Mouse (Mus musculus): ENCODE data around the gene Myo18b. TPM values are rescaled to one million over a fixed set of nuclear protein-coding genes. Genes with fewer than 3 reads are reported as not detected.
A peak's percentile ranks its signal among the peaks of the same experiment; 100 is the strongest.

The Myo18b gene
- polyA plus RNA-seq, 1 experiment from 2014 or later, result 9.4 TPM

DNA sequence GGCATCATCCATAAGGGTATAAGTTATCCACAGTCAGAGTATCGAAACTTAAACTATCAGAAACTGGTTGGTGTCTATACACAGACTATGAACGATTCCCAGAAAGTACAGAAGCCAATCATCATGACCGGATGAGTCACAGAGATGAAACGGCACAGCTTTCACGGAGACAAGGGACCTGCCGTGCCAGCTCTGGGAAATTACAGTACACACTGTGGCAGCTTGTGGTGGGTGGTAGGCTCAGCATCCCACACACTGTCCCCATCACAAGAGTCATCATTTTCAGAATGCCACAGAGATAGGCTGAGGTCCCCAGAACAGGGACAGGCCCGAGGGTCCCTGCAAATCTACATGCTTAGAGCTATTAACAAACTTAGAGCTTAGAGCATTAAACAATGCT is 114.4 kb downstream of the Myo18b start:
- Histone ChIP-seq H3K4me3 (ENCODE audit: low read depth, low read length) (no peak overlapping the region), H3K4me1 (ENCODE audit: control insufficient read depth, insufficient read depth, low read length) (no peaks in the 10 kb centered on the region; the same call in 1 of the 2 replicates), H3K36me3 (ENCODE audit: control insufficient read depth, insufficient read depth, low read length) (no peaks in the 10 kb centered on the region), H3K9ac (ENCODE audit: low read depth, low read length) (no peak overlapping the region), H3K9me3 (ENCODE audit: control insufficient read depth, low read length) (no peaks in the 10 kb centered on the region), H3K27me3 (replicated peaks; ENCODE audit: control insufficient read depth, insufficient read depth, low read length) (no peaks in the 10 kb centered on the region), H3K4me2 (ENCODE audit: low read depth, low read length) (no peak overlapping the region), H3K27ac (replicated peaks; ENCODE audit: low read depth, low read length) (no peak overlapping the region)
- ATAC-seq (ENCODE audit: low read depth), result no peak
- no peak for DNase-seq (ENCODE audit: low spot score)
- 84% methylated on average over 7 of the region's 7 CpGs for WGBS

DNA sequence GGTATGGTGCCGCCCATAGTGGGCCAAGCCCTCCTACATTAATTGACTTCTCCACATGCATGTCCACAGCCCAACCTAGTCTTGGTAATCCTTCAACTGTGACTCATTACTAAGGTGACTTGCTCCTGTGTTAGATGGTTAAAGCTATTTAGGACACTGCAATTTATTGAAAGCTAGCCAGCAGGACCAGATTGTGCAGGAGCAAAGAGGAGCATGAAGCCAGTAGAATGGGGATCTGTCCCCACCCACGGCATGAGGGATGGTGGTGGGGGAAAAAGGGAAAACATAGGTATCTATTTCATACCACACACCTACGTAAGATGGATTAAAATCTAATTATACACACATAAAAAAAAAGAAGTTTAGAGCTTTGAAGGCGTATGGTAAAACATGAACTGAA is 114.9 kb downstream of the Myo18b start:
- H3K9ac ChIP-seq (ENCODE audit: low read depth, low read length), result no peak overlapping the region
- no peak for ATAC-seq (ENCODE audit: low read depth)
- H3K36me3 ChIP-seq (ENCODE audit: control insufficient read depth, insufficient read depth, low read length), result no peaks in the 10 kb centered on the region
- H3K4me3 ChIP-seq (ENCODE audit: low read depth, low read length), result no peak overlapping the region
- no peaks in the 10 kb centered on the region for H3K27me3 ChIP-seq (replicated peaks; ENCODE audit: control insufficient read depth, insufficient read depth, low read length)
- DNase-seq (ENCODE audit: low spot score), result no peak
- H3K4me2 ChIP-seq (ENCODE audit: low read depth, low read length), result no peak overlapping the region
- H3K9me3 ChIP-seq (ENCODE audit: control insufficient read depth, low read length), result no peaks in the 10 kb centered on the region
- H3K4me1 ChIP-seq (ENCODE audit: control insufficient read depth, insufficient read depth, low read length), result no peaks in the 10 kb centered on the region; the same call in 1 of the 2 replicates
- no peak overlapping the region for H3K27ac ChIP-seq (replicated peaks; ENCODE audit: low read depth, low read length)
- 77% methylated on average over 4 of the region's 4 CpGs for WGBS

DNA sequence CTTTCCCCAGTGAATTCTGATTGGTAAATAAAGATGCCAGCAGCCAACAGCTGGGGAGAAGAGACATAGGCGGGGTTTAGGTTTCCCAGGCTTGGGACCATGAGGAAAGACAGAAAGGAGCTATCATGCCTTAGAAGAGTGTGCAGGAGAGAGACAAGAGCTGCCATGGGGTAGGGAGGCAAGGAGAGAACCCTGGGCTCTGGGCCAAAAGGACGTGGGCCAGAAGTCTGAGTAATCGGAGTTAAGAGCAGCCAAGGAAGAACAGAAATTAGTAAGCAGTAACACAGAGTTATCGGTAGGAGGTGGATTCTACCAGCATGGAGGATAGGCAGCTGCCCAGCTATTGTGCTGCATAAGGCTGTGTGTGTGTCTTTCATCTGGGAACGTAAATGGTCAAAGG is 115.8 kb downstream of the Myo18b start:
- Histone ChIP-seq H3K36me3 (ENCODE audit: control insufficient read depth, insufficient read depth, low read length) (no peaks in the 10 kb centered on the region), H3K4me3 (ENCODE audit: low read depth, low read length) (no peak overlapping the region), H3K9me3 (ENCODE audit: control insufficient read depth, low read length) (no peaks in the 10 kb centered on the region), H3K27ac (replicated peaks; ENCODE audit: low read depth, low read length) (no peak overlapping the region), H3K9ac (ENCODE audit: low read depth, low read length) (no peak overlapping the region), H3K4me2 (ENCODE audit: low read depth, low read length) (no peak overlapping the region), H3K27me3 (replicated peaks; ENCODE audit: control insufficient read depth, insufficient read depth, low read length) (no peaks in the 10 kb centered on the region), H3K4me1 (ENCODE audit: control insufficient read depth, insufficient read depth, low read length) (no peaks in the 10 kb centered on the region; the same call in 1 of the 2 replicates)
- WGBS, result 56% methylated on average over 5 of the region's 5 CpGs
- DNase-seq (ENCODE audit: low spot score) (peak; percentile 52), ATAC-seq (ENCODE audit: low read depth) (no peak)

DNA sequence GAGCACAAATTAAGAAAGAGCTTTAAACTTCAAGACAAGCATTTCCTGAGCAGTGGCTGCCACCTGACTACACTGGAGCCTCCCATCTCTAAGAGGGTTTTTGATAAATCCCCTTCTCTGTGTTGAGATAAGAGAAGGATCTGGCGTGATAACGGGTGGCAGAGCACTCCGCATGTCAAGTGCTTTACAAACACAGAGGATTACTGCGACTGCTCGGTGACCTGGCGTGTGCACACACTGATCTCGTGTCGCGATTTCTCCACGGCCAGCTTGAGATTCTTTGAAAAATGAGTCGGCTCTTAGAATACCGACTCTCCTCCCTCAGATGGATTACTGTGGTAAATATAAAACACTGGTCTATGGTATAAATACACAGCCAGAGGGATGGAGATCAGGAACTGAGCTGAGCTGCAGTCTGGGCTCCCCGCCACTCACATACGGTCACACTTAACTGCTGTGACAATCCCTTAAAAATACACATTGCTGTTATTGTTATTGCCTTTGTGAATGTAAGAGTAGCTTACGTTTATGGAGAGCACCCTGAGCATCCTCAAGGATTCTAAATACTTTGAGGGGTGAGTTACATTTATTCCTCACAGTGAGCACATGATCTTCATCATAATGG is 119.3 kb downstream of the Myo18b start:
- no peaks in the 10 kb centered on the region for H3K27me3 ChIP-seq (replicated peaks; ENCODE audit: control insufficient read depth, insufficient read depth, low read length)
- WGBS, result 48% methylated on average over 15 of the region's 15 CpGs
- H3K4me1 ChIP-seq (ENCODE audit: control insufficient read depth, insufficient read depth, low read length), result no peaks in the 10 kb centered on the region; the same call in 1 of the 2 replicates
- no peaks in the 10 kb centered on the region for H3K36me3 ChIP-seq (ENCODE audit: control insufficient read depth, insufficient read depth, low read length)
- H3K27ac ChIP-seq (replicated peaks; ENCODE audit: low read depth, low read length), result no peak overlapping the region
- no peak for DNase-seq (ENCODE audit: low spot score)
- no peak overlapping the region for H3K4me2 ChIP-seq (ENCODE audit: low read depth, low read length)
- H3K9me3 ChIP-seq (ENCODE audit: control insufficient read depth, low read length), result no peaks in the 10 kb centered on the region
- H3K4me3 ChIP-seq (ENCODE audit: low read depth, low read length), result no peak overlapping the region
- no peak for ATAC-seq (ENCODE audit: low read depth)
- H3K9ac ChIP-seq (ENCODE audit: low read depth, low read length), result no peak overlapping the region

DNA sequence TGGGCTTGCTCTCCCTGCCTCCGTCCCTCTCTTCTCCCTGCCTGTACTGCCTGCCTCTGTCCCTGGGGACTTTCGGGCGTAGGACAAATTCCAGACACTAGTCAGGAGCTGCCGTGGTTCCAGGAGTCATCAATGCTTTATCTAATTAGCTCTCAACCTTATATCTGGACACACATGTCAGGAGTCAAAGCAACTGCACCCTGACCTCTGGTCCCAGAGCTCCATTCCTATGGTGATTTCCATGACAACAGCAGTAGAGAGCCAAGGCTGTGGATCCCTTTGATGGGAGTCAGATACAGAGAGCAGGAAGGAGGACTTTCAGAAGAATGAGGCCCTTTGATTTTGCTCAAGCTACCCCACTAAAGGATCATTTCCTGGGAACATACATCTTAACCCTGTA is 122.7 kb downstream of the Myo18b start:
- no peak for ATAC-seq (ENCODE audit: low read depth)
- Histone ChIP-seq H3K27ac (replicated peaks; ENCODE audit: low read depth, low read length) (no peak overlapping the region), H3K4me2 (ENCODE audit: low read depth, low read length) (no peak overlapping the region), H3K27me3 (replicated peaks; ENCODE audit: control insufficient read depth, insufficient read depth, low read length) (no peaks in the 10 kb centered on the region), H3K36me3 (ENCODE audit: control insufficient read depth, insufficient read depth, low read length) (no peaks in the 10 kb centered on the region), H3K4me1 (ENCODE audit: control insufficient read depth, insufficient read depth, low read length) (no peaks in the 10 kb centered on the region; the same call in 1 of the 2 replicates), H3K9ac (ENCODE audit: low read depth, low read length) (no peak overlapping the region), H3K9me3 (ENCODE audit: control insufficient read depth, low read length) (no peaks in the 10 kb centered on the region), H3K4me3 (ENCODE audit: low read depth, low read length) (no peak overlapping the region)
- no peak for DNase-seq (ENCODE audit: low spot score)
- WGBS, result 43% methylated on average over 4 of the region's 4 CpGs

DNA sequence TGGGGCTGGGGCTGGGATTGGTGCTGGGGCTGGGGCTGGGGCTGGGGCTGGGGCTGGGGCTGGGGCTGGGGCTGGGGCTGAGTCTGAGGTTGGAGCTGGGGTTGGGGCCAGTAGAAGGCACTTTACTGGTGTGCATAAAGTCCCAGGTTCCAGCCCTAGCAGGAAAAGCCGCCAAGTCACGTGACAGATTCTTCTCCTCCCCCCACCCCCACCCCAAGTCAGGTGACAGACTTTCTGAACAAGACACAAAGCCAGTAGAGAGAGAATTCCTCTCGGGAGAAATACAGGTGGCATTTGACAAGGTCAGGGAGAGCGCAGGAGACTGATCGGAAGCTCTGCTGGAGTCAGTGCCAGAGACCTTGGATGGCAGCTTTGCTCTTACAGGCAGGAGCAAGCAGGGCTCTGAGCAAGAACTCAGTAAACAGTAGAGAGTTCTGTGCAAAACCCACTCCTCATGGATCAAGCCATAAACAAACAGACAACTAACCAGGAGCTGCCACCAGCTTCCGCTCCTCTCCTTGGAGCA is 124.7 kb downstream of the Myo18b start:
- Histone ChIP-seq H3K9me3 (ENCODE audit: control insufficient read depth, low read length) (no peaks in the 10 kb centered on the region), H3K36me3 (ENCODE audit: control insufficient read depth, insufficient read depth, low read length) (no peaks in the 10 kb centered on the region), H3K27me3 (replicated peaks; ENCODE audit: control insufficient read depth, insufficient read depth, low read length) (no peaks in the 10 kb centered on the region), H3K4me1 (ENCODE audit: control insufficient read depth, insufficient read depth, low read length) (no peaks in the 10 kb centered on the region), H3K4me3 (ENCODE audit: low read depth, low read length) (no peak overlapping the region), H3K4me2 (ENCODE audit: low read depth, low read length) (no peak overlapping the region), H3K27ac (replicated peaks; ENCODE audit: low read depth, low read length) (no peak overlapping the region), H3K9ac (ENCODE audit: low read depth, low read length) (no peak overlapping the region)
- no peak for DNase-seq (ENCODE audit: low spot score)
- no peak for ATAC-seq (ENCODE audit: low read depth)
- 58% methylated on average over 6 of the region's 6 CpGs for whole genome bisulfite sequencing

DNA sequence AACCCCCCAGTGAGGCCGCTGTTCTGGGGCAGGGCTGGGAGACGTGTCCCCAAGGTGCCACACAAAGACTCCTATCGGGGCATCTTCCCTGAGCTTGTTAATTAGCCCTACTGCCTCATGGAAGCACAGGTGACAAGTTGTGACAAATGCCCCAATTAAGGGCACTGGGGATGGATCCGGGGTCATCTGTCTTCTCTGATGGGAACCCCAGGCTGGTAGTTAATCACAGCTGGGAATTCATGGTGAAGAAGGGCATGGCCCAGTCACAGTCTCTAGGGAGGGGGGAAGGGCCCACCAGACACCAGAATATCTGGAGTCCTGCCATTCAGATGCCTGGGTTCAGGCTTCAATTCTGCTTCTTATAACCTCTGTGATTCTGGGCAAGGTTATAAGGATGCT is 126.4 kb downstream of the Myo18b start:
- no peak overlapping the region for H3K9ac ChIP-seq (ENCODE audit: low read depth, low read length)
- 37% methylated on average over 4 of the region's 4 CpGs for WGBS
- H3K27ac ChIP-seq (replicated peaks; ENCODE audit: low read depth, low read length), result no peak overlapping the region
- ATAC-seq (ENCODE audit: low read depth) (peak; percentile 37; the same call in 1 of the 2 replicates), DNase-seq (ENCODE audit: low spot score) (peak; percentile 13)
- no peak overlapping the region for H3K4me3 ChIP-seq (ENCODE audit: low read depth, low read length)
- H3K27me3 ChIP-seq (replicated peaks; ENCODE audit: control insufficient read depth, insufficient read depth, low read length), result no peaks in the 10 kb centered on the region
- no peak overlapping the region for H3K4me2 ChIP-seq (ENCODE audit: low read depth, low read length)
- no peaks in the 10 kb centered on the region for H3K9me3 ChIP-seq (ENCODE audit: control insufficient read depth, low read length)
- H3K4me1 ChIP-seq (ENCODE audit: control insufficient read depth, insufficient read depth, low read length), result no peaks in the 10 kb centered on the region
- no peaks in the 10 kb centered on the region for H3K36me3 ChIP-seq (ENCODE audit: control insufficient read depth, insufficient read depth, low read length)

DNA sequence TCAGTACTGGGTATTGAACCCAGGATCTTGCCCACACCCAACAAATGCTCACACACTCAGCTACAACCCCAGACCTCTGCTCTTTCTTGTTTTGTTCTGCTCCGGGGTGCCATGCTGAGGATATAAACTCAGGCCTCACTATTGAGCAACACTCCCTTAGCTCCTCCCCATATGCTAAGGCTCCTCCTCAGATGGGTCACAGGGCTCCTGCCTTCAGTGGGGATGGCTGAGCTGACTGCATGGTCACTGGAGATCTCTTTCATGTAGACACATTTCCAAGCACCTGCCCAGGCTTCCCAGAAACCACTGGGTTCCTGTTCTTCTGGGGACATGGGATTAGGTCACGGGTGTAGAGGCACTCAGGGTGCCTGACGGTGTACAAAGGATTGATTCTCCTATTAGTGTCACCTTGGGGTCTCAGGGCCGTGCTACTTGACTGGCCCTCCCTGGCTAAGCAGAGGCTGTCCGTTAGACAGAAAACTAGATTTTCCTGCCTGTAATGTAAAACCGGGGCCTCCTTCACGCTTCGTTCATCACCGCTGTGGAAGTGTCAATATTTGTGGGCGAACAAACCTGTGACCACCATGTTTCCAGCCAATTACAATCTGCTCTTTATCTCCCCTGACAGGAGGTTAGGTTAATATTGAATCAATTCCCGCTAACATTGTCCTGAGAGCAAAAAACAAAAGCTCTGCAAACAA is 127.0 kb downstream of the Myo18b start:
- Histone ChIP-seq H3K4me2 (ENCODE audit: low read depth, low read length) (no peak overlapping the region), H3K27ac (replicated peaks; ENCODE audit: low read depth, low read length) (no peak overlapping the region), H3K36me3 (ENCODE audit: control insufficient read depth, insufficient read depth, low read length) (no peaks in the 10 kb centered on the region), H3K27me3 (replicated peaks; ENCODE audit: control insufficient read depth, insufficient read depth, low read length) (no peaks in the 10 kb centered on the region), H3K9ac (ENCODE audit: low read depth, low read length) (no peak overlapping the region), H3K4me1 (ENCODE audit: control insufficient read depth, insufficient read depth, low read length) (no peaks in the 10 kb centered on the region), H3K9me3 (ENCODE audit: control insufficient read depth, low read length) (no peaks in the 10 kb centered on the region), H3K4me3 (ENCODE audit: low read depth, low read length) (no peak overlapping the region)
- ATAC-seq (ENCODE audit: low read depth) (peak; percentile 24; the same call in 1 of the 2 replicates), DNase-seq (ENCODE audit: low spot score) (no peak)
- 55% methylated on average over 11 of the region's 11 CpGs for WGBS
